Mouse (Mus musculus) embryo, embryonic 11.5 days (tissue): ENCODE measurements around the gene Cfi.

ENCODE experiments used
- DNase-seq: peaks from one replicate; pipeline ENCODE4 v3.0.0-alpha.2; 2012; ENCODE audit warnings: low read depth, low spot score

The Cfi gene

GRCm38 (mm10) chr3:129877327-129877726 is 41.6 kb downstream of the Cfi start:
- DNase-seq, result no peak

- DNase-seq, result peak; percentile 88
These were observed 42.8 kb downstream of the Cfi start, which contains the start of gene Pla2g12a for GRCm38 (mm10) chr3:129878405-129879021. Gene Pla2g12a (plus strand): TSS chr3:129878606.

GRCm38 (mm10) chr3:129879131-129879757 is 43.6 kb downstream of the Cfi start:
- peak; percentile 30 for DNase-seq

GRCm38 (mm10) chr3:129879913-129880312 is 44.2 kb downstream of the Cfi start:
- DNase-seq, result no peak

- DNase-seq, result no peak
These were observed 45.4 kb downstream of the Cfi start for GRCm38 (mm10) chr3:129880925-129881593.

GRCm38 (mm10) chr3:129885577-129885976 is 49.9 kb downstream of the Cfi start:
- no peak for DNase-seq

GRCm38 (mm10) chr3:129886430-129886829 is 50.7 kb downstream of the Cfi start:
- DNase-seq, result no peak

GRCm38 (mm10) chr3:129887779-129888517 is 52.3 kb downstream of the Cfi start:
- no peak for DNase-seq

GRCm38 (mm10) chr3:129892003-129892402 is 56.3 kb downstream of the Cfi start:
- no peak for DNase-seq

- DNase-seq, result no peak
These were observed 57.5 kb downstream of the Cfi start for GRCm38 (mm10) chr3:129893143-129893542.

- no peak for DNase-seq
These were observed 60.9 kb downstream of the Cfi start for GRCm38 (mm10) chr3:129896591-129896990.

GRCm38 (mm10) chr3:129898886-129899285 is 63.2 kb downstream of the Cfi start:
- no peak for DNase-seq

- DNase-seq, result peak; percentile 69
These were observed 65.7 kb downstream of the Cfi start, which contains the start of gene Casp6 for GRCm38 (mm10) chr3:129901271-129901809. Gene Casp6 (plus strand): TSS chr3:129901425.

GRCm38 (mm10) chr3:129903369-129903768 is 67.7 kb downstream of the Cfi start:
- no peak for DNase-seq

- DNase-seq, result no peak
These were observed 68.2 kb downstream of the Cfi start for GRCm38 (mm10) chr3:129903866-129904265.

GRCm38 (mm10) chr3:129904381-129905132 is 68.9 kb downstream of the Cfi start:
- no peak for DNase-seq

GRCm38 (mm10) chr3:129912025-129912424 is 76.3 kb downstream of the Cfi start:
- DNase-seq, result no peak

- no peak for DNase-seq
These were observed 77.6 kb downstream of the Cfi start for GRCm38 (mm10) chr3:129913241-129913640.

- DNase-seq, result no peak
These were observed 81.7 kb downstream of the Cfi start for GRCm38 (mm10) chr3:129917424-129917823.

- DNase-seq, result peak; percentile 55
These were observed 82.8 kb downstream of the Cfi start for GRCm38 (mm10) chr3:129918434-129918833.

- DNase-seq, result no peak
These were observed 87.9 kb downstream of the Cfi start for GRCm38 (mm10) chr3:129923581-129923980.
